Mouse (Mus musculus) CH12.LX (cell line): Measurements from ENCODE around the gene Pcyox1. TPM values are rescaled to one million over a fixed set of nuclear protein-coding genes. Genes with fewer than 3 reads are reported as not detected.

Source experiments
- DNase-seq: peaks from one replicate; pipeline ENCODE4 v3.0.0-alpha.2; 2013; ENCODE audit errors: extremely low read depth
- H3K27ac ChIP-seq: 2 replicates; pipeline ENCODE4 v1.5.1; 2012; ENCODE audit warnings: low read depth, mild to moderate bottlenecking, control low read depth, moderate library complexity; ENCODE audit not compliant: insufficient read depth
- H3K27me3 ChIP-seq: replicated peaks from 2 replicates; pipeline ENCODE3; 2012; ENCODE audit warnings: inconsistent platforms
- H3K36me3 ChIP-seq, 2 experiments: replicated peaks in 1 of 2; 2 replicates each; pipeline versions ENCODE3 to v1.6.1; 2012; ENCODE audit warnings: inconsistent platforms in 1 of 2, low read length in 1 of 2, mild to moderate bottlenecking in 1 of 2, mixed read lengths in 1 of 2, moderate library complexity in 1 of 2; ENCODE audit not compliant: control insufficient read depth in 1 of 2, insufficient read depth in 1 of 2
- H3K4me1 ChIP-seq, 2 experiments: 2 replicates each; pipeline ENCODE4 v1.6.1; 2012; ENCODE audit warnings: inconsistent platforms in 1 of 2, moderate library complexity in 1 of 2; ENCODE audit not compliant: insufficient read depth in 2 of 2, control insufficient read depth in 1 of 2
- H3K4me2 ChIP-seq: 2 replicates; pipeline ENCODE4 v1.6.1; 2012; ENCODE audit warnings: low read depth, mild to moderate bottlenecking, control low read depth; ENCODE audit not compliant: poor library complexity, insufficient read depth, severe bottlenecking
- H3K4me3 ChIP-seq, 3 experiments: fragments of 150-350 bp in 1 of 3; sonication (generic) in 1 of 3; replicated peaks in 1 of 3; 2 replicates each; pipeline versions ENCODE3 to v1.5.1; 2011 to 2012; ENCODE audit warnings: low read depth in 2 of 3, low read length in 2 of 3, mild to moderate bottlenecking in 2 of 3, moderate library complexity in 2 of 3, control low read depth in 1 of 3, improper control_type of control experiment in 1 of 3, inconsistent platforms in 1 of 3, mixed read lengths in 1 of 3; ENCODE audit not compliant: poor library complexity in 1 of 3
- H3K79me2 ChIP-seq: replicated peaks from 2 replicates; pipeline ENCODE4 v1.6.1; 2012; ENCODE audit warnings: mild to moderate bottlenecking, moderate library complexity; ENCODE audit not compliant: control insufficient read depth, poor library complexity, insufficient read depth, severe bottlenecking; ENCODE audit errors: extremely low read depth
- H3K9ac ChIP-seq: 2 replicates; pipeline ENCODE4 v1.6.1; 2012; ENCODE audit warnings: low read depth, mild to moderate bottlenecking, control low read depth, moderate library complexity; ENCODE audit not compliant: insufficient read depth
- H3K9me3 ChIP-seq: replicated peaks from 2 replicates; pipeline ENCODE3; 2012; ENCODE audit warnings: low read length, inconsistent platforms, mixed read lengths
- BHLHE40 ChIP-seq: IDR thresholded peaks from 2 replicates; pipeline ENCODE4 v1.6.1; 2011; ENCODE audit warnings: mild to moderate bottlenecking, low read depth, low read length, improper control_type of control experiment
- CHD1 ChIP-seq: IDR thresholded peaks from 2 replicates; pipeline ENCODE4 v1.6.1; 2012; ENCODE audit warnings: low read depth, low read length, improper control_type of control experiment, inconsistent platforms
- EP300 ChIP-seq: IDR thresholded peaks from 2 replicates; pipeline ENCODE4 v1.6.1; 2011; ENCODE audit warnings: low read length, improper control_type of control experiment
- ETS1 ChIP-seq: conservative IDR thresholded peaks from 2 replicates; pipeline ENCODE4 v1.6.1; 2012; ENCODE audit warnings: low read depth, mild to moderate bottlenecking, inconsistent platforms, low read length, improper control_type of control experiment, moderate library complexity
- HCFC1 ChIP-seq: IDR thresholded peaks from 2 replicates; pipeline ENCODE4 v1.6.1; 2012; ENCODE audit warnings: low read depth, mild to moderate bottlenecking, inconsistent platforms, low read length, improper control_type of control experiment
- JUND ChIP-seq: conservative IDR thresholded peaks from 2 replicates; pipeline ENCODE4 v1.6.1; 2011; ENCODE audit warnings: low read depth, low read length, improper control_type of control experiment
- KAT2A ChIP-seq: IDR thresholded peaks from 2 replicates; pipeline ENCODE4 v1.6.1; 2012; ENCODE audit warnings: low read length, improper control_type of control experiment, inconsistent platforms; ENCODE audit not compliant: insufficient replicate concordance
- MAFK ChIP-seq: IDR thresholded peaks from 2 replicates; pipeline ENCODE4 v1.6.1; 2011; ENCODE audit warnings: low read length, improper control_type of control experiment; ENCODE audit not compliant: insufficient replicate concordance
- MAX ChIP-seq: IDR thresholded peaks from 2 replicates; pipeline ENCODE4 v1.6.1; 2011; ENCODE audit warnings: low read length, improper control_type of control experiment
- MAZ ChIP-seq: IDR thresholded peaks from 2 replicates; pipeline ENCODE4 v1.6.1; 2012; ENCODE audit warnings: low read depth, mild to moderate bottlenecking, inconsistent platforms, low read length, improper control_type of control experiment, moderate library complexity
- MXI1 ChIP-seq: IDR thresholded peaks from 2 replicates; pipeline ENCODE4 v1.6.1; 2011; ENCODE audit warnings: mild to moderate bottlenecking, low read depth, low read length, improper control_type of control experiment
- MYC ChIP-seq: IDR thresholded peaks from 2 replicates; pipeline ENCODE4 v1.6.1; 2011; ENCODE audit warnings: low read depth, mild to moderate bottlenecking, improper control_type of control experiment, low read length
- NELFE ChIP-seq: IDR thresholded peaks from 2 replicates; pipeline ENCODE4 v1.6.1; 2011; ENCODE audit warnings: low read depth, low read length, improper control_type of control experiment
- POLR2AphosphoS2 ChIP-seq: IDR thresholded peaks from 2 replicates; pipeline ENCODE4 v1.6.1; 2011; ENCODE audit warnings: low read depth, low read length, improper control_type of control experiment
- SIN3A ChIP-seq: IDR thresholded peaks from 2 replicates; pipeline ENCODE4 v1.6.1; 2012; ENCODE audit warnings: low read length, improper control_type of control experiment, inconsistent platforms
- TBP ChIP-seq: conservative IDR thresholded peaks from 2 replicates; pipeline ENCODE4 v1.6.1; 2011; ENCODE audit warnings: low read depth, low read length, improper control_type of control experiment
- ZMIZ1 ChIP-seq: IDR thresholded peaks from 2 replicates; pipeline ENCODE4 v1.6.1; 2012; ENCODE audit warnings: low read depth, mild to moderate bottlenecking, inconsistent platforms, low read length, improper control_type of control experiment
- ZNF384 ChIP-seq: IDR thresholded peaks from 2 replicates; pipeline ENCODE4 v1.6.1; 2012; ENCODE audit warnings: low read depth, low read length, improper control_type of control experiment, inconsistent platforms
- dilution Hi-C: fragments of 300-500 bp; cut with MboI; formaldehyde crosslinking; loops from 2 replicates; pipeline ENCODE4 v1.14.3; 2020; ENCODE audit warnings: low sequenced_read_pairs; ENCODE audit not compliant: extremely low pct_unique_long_range_greater_than_20kb, extremely low pct_ligation_motif_present
- in situ Hi-C: fragments of 300-500 bp; cut with MboI; formaldehyde crosslinking; loops from 3 replicates; pipeline ENCODE4 v1.14.3; 2019; ENCODE audit warnings: low sequenced_read_pairs, low pct_ligation_motif_present, low pct_unique_long_range_greater_than_20kb, mixed read lengths
- polyA plus RNA-seq: library from polyadenylated mRNA; unstranded; fragments of >175 nt; gene quantifications from 2 replicates; pipeline ENCODE4 v1.2.1, GENCODE M21; 2012; ENCODE audit warnings: low read depth; ENCODE audit not compliant: insufficient read length
- total RNA-seq, 2 experiments: library from RNA; depleted of rRNA; stranded (reverse); fragments of 300-350 nt in 1 of 2; fragments of >200 nt in 1 of 2; gene quantifications; 2 replicates each; pipeline ENCODE4 v1.2.3; 2012 to 2014

The Pcyox1 gene
- total and polyA plus RNA-seq, 3 experiments: 8.7 to 12.9 (median 12.8) TPM

DNA sequence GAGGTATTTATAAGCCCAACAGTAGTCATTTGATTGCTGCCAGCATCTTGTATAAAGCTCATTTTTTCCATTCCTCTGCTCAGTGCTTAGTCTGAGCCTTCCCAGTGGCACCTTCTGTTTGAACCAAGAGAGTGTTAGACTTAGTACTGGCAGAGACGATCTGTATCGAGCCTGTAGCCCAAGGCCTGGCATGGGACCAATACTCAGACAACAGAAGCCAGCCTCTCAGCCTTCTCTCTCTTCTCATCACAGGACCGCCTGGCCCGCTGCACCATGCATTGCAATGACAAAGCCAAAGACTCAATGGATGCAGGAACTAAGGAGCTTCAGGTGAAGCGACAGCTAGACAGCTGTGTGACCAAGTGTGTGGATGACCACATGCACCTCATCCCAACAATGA is 28.5 kb downstream of the Pcyox1 start:
- no peak overlapping the region for H3K4me3 ChIP-seq
- in situ Hi-C loops (loop anchor here (5.0 to 25.0 kb wide), 2 partner anchors 34 to 356 kb away; partner anchors contain the start of genes Figla and Tia1), dilution Hi-C loops (no loop called here)
- H3K9me3 ChIP-seq: no peaks in the 10 kb centered on the region
- H3K36me3 ChIP-seq: peaks cover 9 to 29% of the 10 kb centered on the region in 2 experiments
- TF ChIP-seq ZNF384: no peak
- TF ChIP-seq ZMIZ1: no peak
- no peak for TF ChIP-seq HCFC1
- no peak for TF ChIP-seq KAT2A
- TF ChIP-seq SIN3A: no peak
- TF ChIP-seq CHD1: no peak
- TF ChIP-seq TBP: no peak
- H3K27me3 ChIP-seq: peaks cover 9% of the 10 kb centered on the region
- DNase-seq: no peak
- H3K4me1 ChIP-seq: peaks cover 6 to 36% of the 10 kb centered on the region in 2 experiments
- H3K4me2 ChIP-seq: no peak overlapping the region
- no peak overlapping the region for H3K27ac ChIP-seq
- no peak overlapping the region for H3K9ac ChIP-seq
- H3K79me2 ChIP-seq: peaks cover 39% of the 10 kb centered on the region

DNA sequence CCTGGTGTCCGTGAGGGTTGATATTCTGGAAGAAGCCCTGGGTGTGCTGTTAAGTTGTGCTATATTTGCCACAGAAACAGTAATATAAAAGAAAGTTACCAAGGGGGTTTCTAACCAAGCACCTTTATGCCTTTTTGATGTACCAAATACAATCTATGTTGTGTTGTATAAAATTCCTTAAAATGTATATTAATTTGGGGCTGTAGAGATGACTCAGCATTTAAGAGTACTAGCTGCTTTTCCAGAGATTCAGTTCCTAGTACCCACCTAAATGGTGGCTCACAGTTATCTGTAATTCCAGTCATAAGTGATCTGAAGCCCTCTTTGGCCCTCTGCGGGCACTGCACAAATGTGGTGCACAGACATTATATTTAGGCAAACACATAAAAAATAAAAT is 30.1 kb downstream of the Pcyox1 start:
- peaks cover 9 to 25% of the 10 kb centered on the region in 2 experiments for H3K36me3 ChIP-seq
- H3K4me1 ChIP-seq: peaks cover 5 to 23% of the 10 kb centered on the region in 2 experiments
- peak overlapping the region; percentile 21 for H3K27ac ChIP-seq
- peak overlapping the region; percentile 88; the same call in 1 of the 2 replicates for H3K9ac ChIP-seq
- DNase-seq: no peak
- peaks cover 19% of the 10 kb centered on the region for H3K27me3 ChIP-seq
- H3K79me2 ChIP-seq: peaks cover 23% of the 10 kb centered on the region
- in situ Hi-C loops: loop anchor here (5.0 to 25.0 kb wide), 2 partner anchors 35 to 355 kb away; partner anchors contain the start of genes Figla and Tia1
- dilution Hi-C loops: no loop called here
- peak overlapping the region; percentile 89 for H3K4me2 ChIP-seq
- peaks cover under 1% of the 10 kb centered on the region for H3K9me3 ChIP-seq
- H3K4me3 ChIP-seq: peak overlapping the region; percentile 54 to 92 (median 90)
- TF ChIP-seq ETS1 (no peak), MAFK (peak; percentile 74; the same call in 1 of the 2 replicates), JUND (no peak), MXI1 (no peak)

GRCm38 (mm10) chr6:86366125-86366852 is 30.7 kb downstream of the Pcyox1 start:
- in situ Hi-C loops: loop anchor here (5.0 to 25.0 kb wide), 2 partner anchors 36 to 354 kb away; partner anchors contain the start of genes Figla and Tia1
- dilution Hi-C loops: no loop called here

More at GRCm38 (mm10) chr6:86366125-86366852, 30.7 kb downstream of the Pcyox1 start:
- H3K4me1 ChIP-seq: peaks cover 5 to 23% of the 10 kb centered on the region in 2 experiments
- H3K79me2 ChIP-seq: peaks cover 18% of the 10 kb centered on the region
- peaks cover 6% of the 10 kb centered on the region for H3K9me3 ChIP-seq
- DNase-seq: peak; percentile 39
- H3K27ac ChIP-seq: peak overlapping the region; percentile 21
- TF ChIP-seq MXI1 (peak; percentile 27; the same call in 1 of the 2 replicates), POLR2AphosphoS2 (peak; percentile 47; the same call in 1 of the 2 replicates), MAZ (no peak), EP300 (no peak), MYC (0 out of 2 replicates have a peak, but pooled peaks have one; percentile 32), BHLHE40 (no peak), MAX (peak; percentile 83), SIN3A (peak; percentile 57), NELFE (no peak)
- H3K36me3 ChIP-seq: peaks cover 9 to 25% of the 10 kb centered on the region in 2 experiments
- H3K27me3 ChIP-seq: peaks cover 24% of the 10 kb centered on the region
- H3K4me2 ChIP-seq: peak overlapping the region; percentile 89
- H3K9ac ChIP-seq: peak overlapping the region; percentile 88
- H3K4me3 ChIP-seq: peak overlapping the region; percentile 54 to 92 (median 90)
